Mouse (Mus musculus) kidney, postnatal 4 days (tissue): ENCODE data around the gene Gab2.

Source experiments
- DNase-seq, 2 experiments: peaks; one replicate each; pipeline ENCODE4 v3.0.0; 2021; ENCODE audit warnings: mixed read lengths in 2 of 2

Gene Gab2

GRCm38 (mm10) chr7:97347464-97347863 is 266.1 kb downstream of the Gab2 start:
- no peak for DNase-seq

- no peak for DNase-seq
Measured at GRCm38 (mm10) chr7:97348318-97348717, 266.9 kb downstream of the Gab2 start.

GRCm38 (mm10) chr7:97348836-97349235 is 267.4 kb downstream of the Gab2 start:
- no peak for DNase-seq

- no peak for DNase-seq
Measured at GRCm38 (mm10) chr7:97349438-97349837, 268.1 kb downstream of the Gab2 start.

- DNase-seq: no peak
Measured at GRCm38 (mm10) chr7:97350891-97351290, 269.5 kb downstream of the Gab2 start.

GRCm38 (mm10) chr7:97351792-97352513 is 270.6 kb downstream of the Gab2 start:
- DNase-seq: no peak

GRCm38 (mm10) chr7:97353356-97353755 is 272.0 kb downstream of the Gab2 start:
- no peak for DNase-seq

- DNase-seq: peak in 1 of 2 experiments; percentile 9
Measured at GRCm38 (mm10) chr7:97355068-97355841, 273.9 kb downstream of the Gab2 start.

GRCm38 (mm10) chr7:97356253-97356652 is 274.9 kb downstream of the Gab2 start:
- no peak for DNase-seq

GRCm38 (mm10) chr7:97356875-97357276 is 275.5 kb downstream of the Gab2 start:
- DNase-seq: no peak

- DNase-seq: no peak
Measured at GRCm38 (mm10) chr7:97357840-97358239, 276.5 kb downstream of the Gab2 start.

GRCm38 (mm10) chr7:97358347-97358746 is 277.0 kb downstream of the Gab2 start:
- DNase-seq: no peak
